7 mouse cellular contexts compared by ENCODE assay signal in genomic region chr7:99626376-99627270, GRCm38 (mm10). TPM values are rescaled to one million over a fixed set of nuclear protein-coding genes. Genes with fewer than 3 reads are reported as not detected.
DNase-seq lines count a peak whose midpoint lies in the region; ATAC-seq and TF ChIP-seq lines count a peak whose summit lies in the region.

Gene Tpbgl (minus strand): TSS chr7:99627103.

- H3K4me2 ChIP-seq in forebrain, embryonic 15.5 days (replicated peaks) = peak within 1 kb of the TSS; percentile 82
- peak within 1 kb of the TSS; percentile 90 for H3K4me2 ChIP-seq in limb, embryonic 11.5 days (ENCODE audit: low read depth, severe bottlenecking)
- peak within 1 kb of the TSS; percentile 87 for H3K4me2 ChIP-seq in midbrain, embryonic 13.5 days (replicated peaks)

- in situ Hi-C loops in ES-E14 (cut with MboI; ENCODE audit: low sequenced_read_pairs in 2 of 2, unreplicated experiment in 2 of 2) = no loop called here

- peak within 1 kb of the TSS; percentile 58 to 76 for H3K4me3 ChIP-seq in ES-E14 (ENCODE audit: insufficient read depth in 1 of 2, low read depth in 1 of 2, low read length in 2 of 2, poor library complexity in 1 of 2, severe bottlenecking in 1 of 2)
- peak within 1 kb of the TSS; percentile 49 for H3K4me3 ChIP-seq in forebrain, embryonic 15.5 days
- H3K4me3 ChIP-seq in limb, embryonic 11.5 days (ENCODE audit: low read depth, low read length) = peak within 1 kb of the TSS; percentile 40
- peak within 1 kb of the TSS; percentile 50 for H3K4me3 ChIP-seq in midbrain, embryonic 13.5 days (replicated peaks)
- peak within 1 kb of the TSS; percentile 63 for H3K4me3 ChIP-seq in testis, adult 2 months (ENCODE audit: control insufficient read depth, low read depth, low read length)

- DNase-seq in ES-E14 (ENCODE audit: low read depth, low spot score) = no peak
- peak; percentile 91 for DNase-seq in adrenal gland, adult 2 months
- peak; percentile 43 for DNase-seq in limb, embryonic 11.5 days (ENCODE audit: low spot score)

- TF ChIP-seq CTCF in testis, adult 2 months (IDR thresholded peaks at IDR 0.05; ENCODE audit: control insufficient read depth, insufficient read depth, insufficient replicate concordance, low read depth, low read length) = no peak

- H3K9ac ChIP-seq in ES-E14 (ENCODE audit: insufficient read depth, low read depth, low read length, poor library complexity, severe bottlenecking) = peak within 1 kb of the TSS; percentile 58
- H3K9ac ChIP-seq in forebrain, embryonic 15.5 days (replicated peaks) = peak within 1 kb of the TSS; percentile 54
- peak within 1 kb of the TSS; percentile 27 for H3K9ac ChIP-seq in limb, embryonic 11.5 days (ENCODE audit: low read length)
- H3K9ac ChIP-seq in midbrain, embryonic 13.5 days (replicated peaks) = peak within 1 kb of the TSS; percentile 70

- no peaks in the 10 kb centered on the region for H3K9me3 ChIP-seq in ES-E14 (ENCODE audit: control insufficient read depth, insufficient read depth, low read depth, low read length)
- no peaks in the 10 kb centered on the region for H3K9me3 ChIP-seq in forebrain, embryonic 15.5 days
- no peaks in the 10 kb centered on the region for H3K9me3 ChIP-seq in limb, embryonic 11.5 days (ENCODE audit: control insufficient read depth, low read length)
- H3K9me3 ChIP-seq in midbrain, embryonic 13.5 days = no peaks in the 10 kb centered on the region

- peaks cover 51% of the 10 kb centered on the region for H3K27me3 ChIP-seq in forebrain, embryonic 15.5 days
- peaks cover 57% of the 10 kb centered on the region for H3K27me3 ChIP-seq in limb, embryonic 11.5 days (ENCODE audit: control insufficient read depth, insufficient read depth, low read length)
- H3K27me3 ChIP-seq in midbrain, embryonic 13.5 days = peaks cover 87% of the 10 kb centered on the region
- no peaks in the 10 kb centered on the region for H3K27me3 ChIP-seq in testis, adult 2 months (ENCODE audit: control insufficient read depth, insufficient read depth, low read length)

- WGBS in forebrain, embryonic 15.5 days = under 1% methylated on average over 79 of the region's 83 CpGs
- under 1% methylated on average over 63 of the region's 83 CpGs for WGBS in limb, embryonic 11.5 days
- under 1% methylated on average over 80 of the region's 83 CpGs for WGBS in midbrain, embryonic 13.5 days

- H3K36me3 ChIP-seq in ES-E14 (ENCODE audit: control insufficient read depth, insufficient read depth, low read length, poor library complexity, severe bottlenecking) = no peaks in the 10 kb centered on the region
- no peaks in the 10 kb centered on the region for H3K36me3 ChIP-seq in forebrain, embryonic 15.5 days
- H3K36me3 ChIP-seq in limb, embryonic 11.5 days (ENCODE audit: control insufficient read depth, insufficient read depth, low read length) = no peaks in the 10 kb centered on the region; the same call in 1 of the 2 replicates
- no peaks in the 10 kb centered on the region for H3K36me3 ChIP-seq in midbrain, embryonic 13.5 days
- H3K36me3 ChIP-seq in testis, adult 2 months (ENCODE audit: control insufficient read depth, insufficient read depth, low read length) = no peaks in the 10 kb centered on the region

- peak; percentile 21; the same call in 1 of the 2 replicates for ATAC-seq in forebrain, embryonic 15.5 days (replicated peaks)
- peak; percentile 30 to 40; a peak in 2 of 4 replicates for ATAC-seq in hematopoietic stem cell, adult 5-6 weeks (replicated peaks in 1 of 2; ENCODE audit: insufficient read depth in 1 of 2, low FRiP score in 2 of 2, low TSS enrichment in 1 of 2, low read depth in 1 of 2, poor library complexity in 2 of 2, severe bottlenecking in 2 of 2)
- no peak for ATAC-seq in limb, embryonic 11.5 days (ENCODE audit: insufficient number of reproducible peaks, low FRiP score, low TSS enrichment, low read depth)
- ATAC-seq in midbrain, embryonic 13.5 days = peak; percentile 26; the same call in 1 of the 2 replicates

- peaks cover 0 to 3% of the 10 kb centered on the region in 2 experiments; a peak in 2 of 4 replicates for H3K4me1 ChIP-seq in ES-E14 (ENCODE audit: control insufficient read depth in 2 of 2, insufficient read depth in 2 of 2, low read length in 2 of 2, poor library complexity in 1 of 2)
- H3K4me1 ChIP-seq in forebrain, embryonic 15.5 days = peaks cover 19% of the 10 kb centered on the region
- peaks cover 13% of the 10 kb centered on the region for H3K4me1 ChIP-seq in limb, embryonic 11.5 days (ENCODE audit: control insufficient read depth, insufficient read depth, low read length)
- H3K4me1 ChIP-seq in midbrain, embryonic 13.5 days (replicated peaks) = peaks cover 27% of the 10 kb centered on the region
- H3K4me1 ChIP-seq in testis, adult 2 months (ENCODE audit: control insufficient read depth, insufficient read depth, low read length) = peaks cover 12% of the 10 kb centered on the region

- H3K27ac ChIP-seq in ES-E14 (ENCODE audit: insufficient read depth, low read depth, low read length, poor library complexity, severe bottlenecking) = no peak within 1 kb of the TSS
- no peak within 1 kb of the TSS for H3K27ac ChIP-seq in forebrain, embryonic 15.5 days (replicated peaks)
- no peak within 1 kb of the TSS for H3K27ac ChIP-seq in limb, embryonic 11.5 days (replicated peaks; ENCODE audit: low read depth, low read length)
- peak within 1 kb of the TSS; percentile 48 for H3K27ac ChIP-seq in midbrain, embryonic 13.5 days
- H3K27ac ChIP-seq in testis, adult 2 months (ENCODE audit: control insufficient read depth, insufficient read depth, low read depth, low read length) = 0 out of 2 replicates have a peak within 1 kb of the TSS, but pooled peaks have one; percentile 11

- no peak; the same call in 1 of the 2 replicates for TF ChIP-seq POLR2A in testis, adult 2 months (IDR thresholded peaks at IDR 0.05; ENCODE audit: control insufficient read depth, low read depth, low read length)

TF ChIP-seq in ES-E14, 5 proteins besides CTCF, POLR2A, EP300 and RAD21:
- TF ChIP-seq MAFK (IDR thresholded peaks at IDR 0.05; ENCODE audit: insufficient read depth, low read depth, low read length) (no peak), CHD2 (IDR thresholded peaks at IDR 0.05; ENCODE audit: low read depth, low read length) (no peak), HCFC1 (IDR thresholded peaks at IDR 0.05; ENCODE audit: borderline replicate concordance, insufficient read depth, low read length) (no peak), ZNF384 (IDR thresholded peaks at IDR 0.05; ENCODE audit: low read depth, low read length) (no peak), ZC3H11A (IDR thresholded peaks at IDR 0.05; ENCODE audit: borderline replicate concordance, low read depth, low read length) (no peak)

RNA-seq across cellular contexts. Expression of gene Tpbgl, which starts in this region (rescaled TPM):
- total RNA-seq in ES-E14 (2012; rRNA removed) = 0.11 and 0.27 TPM in 2 replicates
- 10 to 100 TPM; 21.6 to 25.3 TPM for total RNA-seq in adrenal gland, adult 2 months (2021)
- 71.2 and 81.0 TPM in 2 replicates for polyA plus RNA-seq in adrenal gland, adult 2 months (2012; rRNA removed)
- polyA plus RNA-seq in forebrain, embryonic 15.5 days (2015; fragmentation: Nextera tagmentation; extraction: Ambion mirVana) = 0.49 and 0.50 TPM in 2 replicates
- total RNA-seq in hematopoietic stem cell, adult 5-6 weeks (2017) = not detected in 2 replicates
- 0.12 and 0.13 TPM in 2 replicates for polyA plus RNA-seq in limb, embryonic 11.5 days (2014; fragmentation: Nextera tagmentation; extraction: Ambion mirVana)
- 0.64 and 1.0 TPM in 2 replicates for polyA plus RNA-seq in midbrain, embryonic 13.5 days (2015; fragmentation: Nextera tagmentation; extraction: Ambion mirVana)
- 10.3 and 14.6 TPM in 2 replicates for polyA plus RNA-seq in testis, adult 2 months (2012; rRNA removed)

Comparison
In these comparisons a context has a peak if more than half of its experiments do, and no peak if none do; other contexts are left out.
1. RNA of gene Tpbgl (total RNA-seq): 21.6 to 25.3 TPM in adrenal gland, adult 2 months; 0.11 to 0.27 TPM in ES-E14 and not detected in hematopoietic stem cell, adult 5-6 weeks; every median in the first group is over 10 times any median in the second.
2. Peak in ATAC-seq, H3K4me3 ChIP-seq, H3K9ac ChIP-seq and H3K4me2 ChIP-seq in forebrain, embryonic 15.5 days; RNA of the gene not detected or under 1 TPM.
3. Peak in ATAC-seq in hematopoietic stem cell, adult 5-6 weeks; RNA of the gene not detected or under 1 TPM.
4. Peak in DNase-seq, H3K4me3 ChIP-seq, H3K9ac ChIP-seq and H3K4me2 ChIP-seq in limb, embryonic 11.5 days; RNA of the gene not detected or under 1 TPM.
5. H3K27ac ChIP-seq: peak in midbrain, embryonic 13.5 days (single experiment) and testis, adult 2 months (single experiment); none in ES-E14 (single experiment), forebrain, embryonic 15.5 days (single experiment) and limb, embryonic 11.5 days (single experiment).
6. Peak in every context shown above with its lines, with median percentiles within 50 percentile points of each other: H3K4me3 ChIP-seq, H3K9ac ChIP-seq and H3K4me2 ChIP-seq.